In the genomic region with DNA sequence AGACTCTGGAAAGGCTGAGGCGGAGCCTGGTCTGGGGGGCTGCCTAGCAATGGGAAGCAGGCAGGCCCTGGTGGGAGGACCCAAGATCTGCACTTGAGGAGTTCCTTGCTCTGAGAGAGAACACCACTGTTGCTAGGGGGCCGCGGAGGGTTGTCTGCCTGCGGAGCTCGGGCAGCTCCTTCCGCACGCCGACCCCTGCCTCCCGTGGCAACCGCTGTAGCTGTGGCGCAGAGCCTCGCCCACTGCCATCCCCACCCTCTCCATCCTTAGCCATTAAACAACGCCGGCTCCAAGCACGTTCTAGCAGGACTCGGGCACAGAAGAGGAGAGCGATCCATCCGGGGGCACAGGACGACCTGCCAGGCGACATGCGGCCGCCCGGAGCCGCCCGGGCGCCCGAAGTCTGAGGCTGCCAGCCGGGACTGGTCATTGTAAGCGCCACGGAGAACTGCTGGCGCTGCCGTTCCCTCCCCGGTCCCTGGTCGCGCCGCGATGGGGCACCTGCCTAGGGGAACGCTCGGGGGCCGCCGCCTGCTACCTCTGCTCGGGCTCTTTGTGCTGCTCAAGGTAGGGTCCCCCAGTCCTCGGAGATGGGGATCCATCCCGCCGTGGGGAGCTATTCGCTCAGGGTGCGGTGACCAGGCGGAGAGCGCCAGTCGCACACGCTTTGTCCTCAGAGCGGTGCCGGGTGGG, we compare ENCODE assay signal across 8 mouse cellular contexts. TPM values are rescaled to one million over a fixed set of nuclear protein-coding genes. Genes with fewer than 3 reads are reported as not detected.
DNase-seq lines count a peak whose midpoint lies in the region; ATAC-seq and TF ChIP-seq lines count a peak whose summit lies in the region.

Gene Ptpro (plus strand): TSS at position 126 of the 693 bp plus-strand sequence.

- under 1% methylated on average over 53 of the region's 53 CpGs for WGBS in heart, embryonic 12.5 days
- 7% methylated on average over 53 of the region's 53 CpGs for WGBS in bone marrow, adult 2 months
- 1% methylated on average over 52 of the region's 53 CpGs for WGBS in stomach, postnatal 0 days

- 0 out of 2 replicates have a peak within 1 kb of the TSS, but pooled peaks have one; percentile 21 for H3K9ac ChIP-seq in heart, embryonic 12.5 days
- H3K9ac ChIP-seq in stomach, postnatal 0 days (ENCODE audit: low read length), result no peak within 1 kb of the TSS

- H3K4me1 ChIP-seq in heart, embryonic 12.5 days (replicated peaks), result peaks cover 12% of the 10 kb centered on the region
- H3K4me1 ChIP-seq in bone marrow, adult 2 months (ENCODE audit: control insufficient read depth, insufficient read depth, low read length), result no peaks in the 10 kb centered on the region
- H3K4me1 ChIP-seq in stomach, postnatal 0 days (replicated peaks; ENCODE audit: control insufficient read depth, insufficient read depth), result no peaks in the 10 kb centered on the region

- H3K36me3 ChIP-seq in heart, embryonic 12.5 days, result no peaks in the 10 kb centered on the region
- no peaks in the 10 kb centered on the region for H3K36me3 ChIP-seq in stomach, postnatal 0 days (ENCODE audit: control insufficient read depth, insufficient read depth, low read length)

- H3K27ac ChIP-seq in heart, embryonic 12.5 days (ENCODE audit: poor library complexity, severe bottlenecking), result no peak within 1 kb of the TSS
- H3K27ac ChIP-seq in bone marrow, adult 2 months (ENCODE audit: control insufficient read depth, insufficient read depth, low read depth, low read length, poor library complexity), result no peak within 1 kb of the TSS
- H3K27ac ChIP-seq in stomach, postnatal 0 days (replicated peaks), result no peak within 1 kb of the TSS

- TF ChIP-seq POLR2A in bone marrow, adult 2 months (IDR thresholded peaks at IDR 0.05; ENCODE audit: borderline replicate concordance, control insufficient read depth, low read depth, low read length), result no peak

- H3K27me3 ChIP-seq in heart, embryonic 12.5 days (replicated peaks), result peaks cover 29% of the 10 kb centered on the region
- H3K27me3 ChIP-seq in stomach, postnatal 0 days (ENCODE audit: control insufficient read depth, insufficient read depth, low read length), result peaks cover 9% of the 10 kb centered on the region; the same call in 1 of the 2 replicates

- no peak for TF ChIP-seq EP300 in stomach, postnatal 0 days (optimal IDR thresholded peaks at IDR 0.05)

- peak; percentile 22; the same call in 1 of the 2 replicates for ATAC-seq in heart, embryonic 12.5 days (ENCODE audit: insufficient number of reproducible peaks, low FRiP score)
- no peak for ATAC-seq in stomach, postnatal 0 days (ENCODE audit: low FRiP score, low TSS enrichment)

- no peak for TF ChIP-seq CTCF in bone marrow, adult 2 months (IDR thresholded peaks at IDR 0.05; ENCODE audit: control insufficient read depth, insufficient read depth, low read length)
- TF ChIP-seq CTCF in stomach, postnatal 0 days (IDR thresholded peaks at IDR 0.05; ENCODE audit: low read depth), result no peak

- intact Hi-C loops in heart, postnatal 14 days (cut with DNase I), result no loop called here

- H3K4me3 ChIP-seq in heart, embryonic 12.5 days, result peak within 1 kb of the TSS; percentile 49
- H3K4me3 ChIP-seq in bone marrow, adult 2 months (replicated peaks; ENCODE audit: control insufficient read depth, low read depth, low read length), result no peak within 1 kb of the TSS
- peak within 1 kb of the TSS; percentile 35 for H3K4me3 ChIP-seq in stomach, postnatal 0 days (ENCODE audit: low read depth, low read length)

- H3K4me2 ChIP-seq in heart, embryonic 12.5 days, result peak within 1 kb of the TSS; percentile 88
- peak within 1 kb of the TSS; percentile 62 for H3K4me2 ChIP-seq in stomach, postnatal 0 days (replicated peaks; ENCODE audit: low read depth)

- DNase-seq in heart, postnatal 14 days, result no peak
- DNase-seq in forelimb bud, embryonic 11.5 days (ENCODE audit: low read depth, low spot score), result peak; percentile 9
- DNase-seq in layer of hippocampus, adult 8-10 months (ENCODE audit: low spot score in 2 of 2), result peak in 1 of 2 experiments; percentile 25
- DNase-seq in mesoderm, embryonic 11.5 days (ENCODE audit: low read depth, low spot score), result peak; percentile 71
- peak; percentile 20 for DNase-seq in stomach, postnatal 0 days (ENCODE audit: low spot score)
- no peak for DNase-seq in thymus, postnatal 14 days

- 0 out of 2 replicates have a peak, but pooled peaks cover 3% of the 10 kb centered on the region for H3K9me3 ChIP-seq in heart, embryonic 12.5 days (replicated peaks)
- no peaks in the 10 kb centered on the region for H3K9me3 ChIP-seq in stomach, postnatal 0 days (ENCODE audit: control insufficient read depth, low read length)

RNA-seq across cellular contexts. Expression of gene Ptpro, which starts in this region (rescaled TPM):
- 2.0 and 2.1 TPM in 2 replicates for polyA plus RNA-seq in heart, embryonic 12.5 days (2016; fragmentation: Nextera tagmentation; extraction: Ambion mirVana)
- total RNA-seq in heart, postnatal 14 days (2021), result 1 to 10 TPM; 2.6 to 2.8 TPM
- 4.2 and 11.3 TPM in 2 replicates for polyA plus RNA-seq in bone marrow, adult 2 months (2011; ENCODE audit: insufficient read depth, insufficient read length, low replicate concordance, missing spikeins)
- 10 to 100 TPM; 27.9 to 32.3 (median 30.0) TPM for total RNA-seq in layer of hippocampus, adult 8-10 months (2022)
- 2.1 and 2.4 TPM in 2 replicates for polyA plus RNA-seq in stomach, postnatal 0 days (2015; fragmentation: Nextera tagmentation; extraction: Ambion mirVana)

Comparison
In these comparisons a context has a peak if more than half of its experiments do, and no peak if none do; other contexts are left out.
1. RNA of gene Ptpro (total RNA-seq): 27.9 to 32.3 TPM in layer of hippocampus, adult 8-10 months; 2.6 to 2.8 TPM in heart, postnatal 14 days; every median in the first group is over 4 times any median in the second.
2. DNase-seq: peak in forelimb bud, embryonic 11.5 days (single experiment), mesoderm, embryonic 11.5 days (single experiment) and stomach, postnatal 0 days (single experiment); none in heart, postnatal 14 days (0 of 2) and thymus, postnatal 14 days (single experiment).